Mouse (Mus musculus) lung, postnatal 0 days (tissue): ENCODE results near the gene Gnao1. TPM values are rescaled to one million over a fixed set of nuclear protein-coding genes. Genes with fewer than 3 reads are reported as not detected.

Experiments used
- ATAC-seq: fragments of 200-750 bp; cut with Nextera tagmentation; 2 replicates; pipeline ENCODE4 v1.8.0; 2017; ENCODE audit warnings: moderate library complexity
- DNase-seq: peaks from one replicate; pipeline ENCODE4 v3.0.0-alpha.2; 2016; ENCODE audit warnings: low spot score
- H3K27ac ChIP-seq: fragments of 300-500 bp; sonication (generic); 2 replicates; pipeline ENCODE4 v1.5.1; 2014; ENCODE audit warnings: antibody characterized with exemption, mild to moderate bottlenecking, low read length, mixed read lengths
- H3K27me3 ChIP-seq: fragments of 300-500 bp; sonication (generic); replicated peaks from 2 replicates; pipeline ENCODE4 v1.6.1; 2014; ENCODE audit warnings: low read length, mixed read lengths; ENCODE audit not compliant: insufficient read depth
- H3K36me3 ChIP-seq: fragments of 300-500 bp; sonication (generic); 2 replicates; pipeline ENCODE4 v1.6.1; 2014; ENCODE audit warnings: low read length, mixed read lengths; ENCODE audit not compliant: insufficient read depth
- H3K4me1 ChIP-seq: fragments of 300-500 bp; sonication (generic); 2 replicates; pipeline ENCODE4 v1.6.1; 2014; ENCODE audit warnings: antibody characterized with exemption, low read depth, low read length, mixed read lengths; ENCODE audit not compliant: insufficient read depth
- H3K4me2 ChIP-seq: fragments of 300-500 bp; sonication (generic); replicated peaks from 2 replicates; pipeline ENCODE4 v1.6.1; 2014; ENCODE audit warnings: low read depth, mild to moderate bottlenecking, low read length, moderate library complexity, mixed read lengths
- H3K4me3 ChIP-seq: fragments of 300-500 bp; sonication (generic); 2 replicates; pipeline ENCODE4 v1.5.1; 2014; ENCODE audit warnings: low read depth, low read length
- H3K9ac ChIP-seq: fragments of 300-500 bp; sonication (generic); replicated peaks from 2 replicates; pipeline ENCODE4 v1.6.1; 2014; ENCODE audit warnings: low read depth, mild to moderate bottlenecking
- H3K9me3 ChIP-seq: fragments of 300-500 bp; sonication (generic); 2 replicates; pipeline ENCODE4 v1.6.1; 2016; ENCODE audit warnings: low read length, mixed read lengths
- CTCF ChIP-seq: IDR thresholded peaks from 2 replicates; pipeline ENCODE4 v1.5.1; 2016; ENCODE audit warnings: antibody characterized with exemption, mild to moderate bottlenecking
- EP300 ChIP-seq: IDR thresholded peaks from 2 replicates; pipeline ENCODE4 v1.6.1; 2016; ENCODE audit warnings: antibody characterized with exemption, mild to moderate bottlenecking, control low read depth
- WGBS: fragments of 180-500 bp; shearing (Covaris S2); extraction: QIAGEN DNeasy Blood & Tissue Kit; methylation state at CpG from one replicate; pipeline ENCODE4 v1.1.7; 2014; 5-methylcytosine and 5-hydroxymethylcytosine counted together
- polyA plus RNA-seq: library from polyadenylated mRNA; unstranded; fragments of >200 nt; fragmentation: Nextera tagmentation; extraction: Ambion mirVana; gene quantifications from 2 replicates; pipeline ENCODE4 v1.2.1, GENCODE M21; 2015

Gnao1 gene
- polyA plus RNA-seq, 1 experiment from 2014 or later, result 5.9 TPM

GRCm38 (mm10) chr8:93819929-93820328, 10.2 kb downstream of the Gnao1 start:
- Histone ChIP-seq H3K27me3 (0 out of 2 replicates have a peak, but pooled peaks cover 2% of the 10 kb centered on the region), H3K27ac (no peak overlapping the region), H3K4me2 (no peak overlapping the region), H3K9ac (no peak overlapping the region), H3K36me3 (no peaks in the 10 kb centered on the region), H3K4me3 (no peak overlapping the region), H3K9me3 (no peaks in the 10 kb centered on the region), H3K4me1 (no peaks in the 10 kb centered on the region)
- no peak for DNase-seq
- TF ChIP-seq CTCF (no peak), EP300 (no peak)
- 67% methylated on average over 4 of the region's 4 CpGs for WGBS
- ATAC-seq, result no peak

GRCm38 (mm10) chr8:93821327-93821726, 11.6 kb downstream of the Gnao1 start:
- ATAC-seq, result no peak

DNA sequence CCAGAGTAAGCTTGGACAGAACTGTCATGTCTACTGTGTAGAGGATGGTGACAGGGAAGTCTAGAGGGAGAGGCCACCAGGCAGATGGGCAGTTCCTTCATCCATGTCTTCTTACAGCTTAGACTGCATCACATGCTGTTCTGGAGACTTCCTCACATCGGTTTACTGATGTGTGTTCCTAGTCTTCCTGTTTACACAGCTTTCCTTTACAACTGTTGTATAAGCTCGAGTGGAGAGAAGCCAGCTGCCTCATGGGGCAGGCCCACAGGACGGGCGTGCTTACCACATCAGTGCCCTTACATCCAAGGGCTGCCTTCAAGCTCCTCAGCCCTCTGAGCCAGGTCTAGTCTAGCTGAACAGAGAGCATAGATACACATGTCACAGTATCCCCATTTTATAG, 15.6 kb downstream of the Gnao1 start:
- Histone ChIP-seq H3K9me3 (no peaks in the 10 kb centered on the region), H3K27me3 (no peaks in the 10 kb centered on the region), H3K4me1 (no peaks in the 10 kb centered on the region), H3K9ac (no peak overlapping the region), H3K4me3 (no peak overlapping the region), H3K27ac (peak overlapping the region; percentile 23; the same call in 1 of the 2 replicates), H3K4me2 (no peak overlapping the region), H3K36me3 (no peaks in the 10 kb centered on the region)
- DNase-seq (peak; percentile 69), ATAC-seq (peak; percentile 92)
- WGBS, result 24% methylated on average over 4 of the region's 4 CpGs
- peak; percentile 78 for TF ChIP-seq EP300
- no peak for TF ChIP-seq CTCF

More at GRCm38 (mm10) chr8:93821327-93821726, 11.6 kb downstream of the Gnao1 start:
- Histone ChIP-seq H3K9ac (no peak overlapping the region), H3K4me1 (no peaks in the 10 kb centered on the region), H3K4me2 (no peak overlapping the region), H3K4me3 (no peak overlapping the region), H3K9me3 (no peaks in the 10 kb centered on the region), H3K27ac (no peak overlapping the region), H3K36me3 (no peaks in the 10 kb centered on the region), H3K27me3 (0 out of 2 replicates have a peak, but pooled peaks cover 2% of the 10 kb centered on the region)
- no peak for TF ChIP-seq CTCF
- DNase-seq, result no peak
- WGBS, result 84% methylated on average over 7 of the region's 7 CpGs

- H3K4me1 ChIP-seq, result no peaks in the 10 kb centered on the region
- WGBS, result 55% methylated on average over 3 of the region's 3 CpGs
- 0 out of 2 replicates have a peak, but pooled peaks have one; percentile 12 for TF ChIP-seq EP300
- TF ChIP-seq CTCF, result no peak
- ATAC-seq (peak; percentile 74), DNase-seq (peak; percentile 51)
- H3K9me3 ChIP-seq, result no peaks in the 10 kb centered on the region
- H3K27me3 ChIP-seq, result no peaks in the 10 kb centered on the region
- no peak overlapping the region for H3K9ac ChIP-seq
- H3K36me3 ChIP-seq, result no peaks in the 10 kb centered on the region
- H3K27ac ChIP-seq, result peak overlapping the region; percentile 59; the same call in 1 of the 2 replicates
- no peak overlapping the region for H3K4me3 ChIP-seq
- H3K4me2 ChIP-seq, result no peak overlapping the region
These were observed 20.9 kb downstream of the Gnao1 start for GRCm38 (mm10) chr8:93830626-93831025.

- no peak overlapping the region for H3K4me3 ChIP-seq
- H3K9ac ChIP-seq, result no peak overlapping the region
- TF ChIP-seq EP300 (no peak), CTCF (no peak)
- no peaks in the 10 kb centered on the region for H3K27me3 ChIP-seq
- no peaks in the 10 kb centered on the region for H3K36me3 ChIP-seq
- H3K9me3 ChIP-seq, result no peaks in the 10 kb centered on the region
- 66% methylated on average over 5 of the region's 5 CpGs for WGBS
- no peak overlapping the region for H3K27ac ChIP-seq
- ATAC-seq, result no peak
- no peaks in the 10 kb centered on the region for H3K4me1 ChIP-seq
- DNase-seq, result no peak
- H3K4me2 ChIP-seq, result no peak overlapping the region
These were observed 26.0 kb downstream of the Gnao1 start for GRCm38 (mm10) chr8:93835771-93836170.

- H3K4me2 ChIP-seq, result no peak overlapping the region
- H3K9me3 ChIP-seq, result no peaks in the 10 kb centered on the region
- DNase-seq (no peak), ATAC-seq (no peak)
- no peaks in the 10 kb centered on the region for H3K36me3 ChIP-seq
- no peaks in the 10 kb centered on the region for H3K27me3 ChIP-seq
- H3K27ac ChIP-seq, result no peak overlapping the region
- no peak overlapping the region for H3K9ac ChIP-seq
- WGBS, result 48% methylated on average over 8 of the region's 8 CpGs
- no peak overlapping the region for H3K4me3 ChIP-seq
- no peak for TF ChIP-seq CTCF
- TF ChIP-seq EP300, result no peak
- 0 out of 2 replicates have a peak, but pooled peaks cover 3% of the 10 kb centered on the region for H3K4me1 ChIP-seq
These were observed 29.3 kb downstream of the Gnao1 start for GRCm38 (mm10) chr8:93839113-93839512.

- Histone ChIP-seq H3K9me3 (no peaks in the 10 kb centered on the region), H3K27me3 (no peaks in the 10 kb centered on the region), H3K36me3 (no peaks in the 10 kb centered on the region), H3K4me1 (0 out of 2 replicates have a peak, but pooled peaks cover 3% of the 10 kb centered on the region), H3K27ac (no peak overlapping the region), H3K9ac (no peak overlapping the region), H3K4me3 (no peak overlapping the region), H3K4me2 (no peak overlapping the region)
- no peak for TF ChIP-seq EP300
- WGBS, result 59% methylated on average over 4 of the region's 4 CpGs
- no peak for DNase-seq
- no peak for ATAC-seq
These were observed 30.7 kb downstream of the Gnao1 start for GRCm38 (mm10) chr8:93840486-93840885.
